Mouse (Mus musculus) heart, postnatal 4 days (tissue): ENCODE results near the gene Ppp6r1. TPM values are rescaled to one million over a fixed set of nuclear protein-coding genes. Genes with fewer than 3 reads are reported as not detected.

ENCODE experiments used
- DNase-seq: peaks from one replicate; pipeline ENCODE4 v3.0.0; 2021
- total RNA-seq, 2 experiments: library from RNA; stranded (reverse); gene quantifications; 2 replicates each; pipeline ENCODE4 v1.2.3; 2021

Gene Ppp6r1
- total RNA-seq, 2 experiments from 2014 or later, result 79.1 to 81.3 TPM

DNA sequence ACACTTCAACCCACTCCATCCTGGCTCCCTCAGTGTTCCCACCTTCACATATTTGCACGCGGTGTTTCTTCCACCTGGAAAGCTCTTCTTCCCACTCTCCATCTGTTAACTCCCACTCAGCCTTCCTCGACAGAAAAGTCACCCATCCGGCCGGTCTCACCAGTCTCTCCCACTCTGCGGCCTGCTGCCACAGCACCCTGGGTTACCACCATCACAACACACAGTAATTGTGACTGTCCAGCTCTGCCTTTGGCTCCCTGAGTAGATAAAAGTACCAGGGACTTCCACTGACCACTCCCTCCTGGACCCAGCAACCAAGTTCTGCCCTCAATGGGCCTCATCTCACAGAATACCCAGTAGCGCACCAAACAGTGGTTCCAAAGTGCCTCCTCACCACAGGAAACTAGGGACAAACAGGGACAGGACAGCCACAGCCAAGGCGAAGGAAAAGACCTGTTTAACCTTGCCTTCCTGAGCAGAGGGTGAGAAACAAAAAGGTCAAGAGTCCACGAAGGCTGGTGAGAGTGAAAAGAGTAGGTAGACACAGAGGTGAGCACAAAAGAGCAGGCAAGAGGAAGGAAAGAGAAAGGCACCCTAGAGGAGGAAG is 1.2 kb downstream of the Ppp6r1 start:
- no peak for DNase-seq

DNA sequence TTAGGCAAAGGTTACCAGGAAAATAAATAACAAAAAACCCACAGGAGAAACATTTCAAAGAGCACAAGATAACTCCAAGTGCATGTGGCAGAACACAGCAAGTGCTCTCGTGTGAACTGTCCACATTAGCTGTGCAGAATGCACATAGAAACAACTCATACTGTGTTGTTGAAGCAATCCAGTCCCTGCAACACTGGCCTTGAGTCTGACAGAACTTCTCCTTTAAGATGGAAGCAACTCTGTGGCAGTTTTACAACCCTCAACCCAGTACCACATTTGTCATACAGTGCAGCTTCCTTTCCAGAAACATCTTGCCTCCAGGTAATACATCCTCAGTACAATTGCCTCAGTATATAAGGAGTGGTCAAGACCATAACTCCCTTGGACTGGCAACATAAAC is 2.0 kb downstream of the Ppp6r1 start:
- no peak for DNase-seq

DNA sequence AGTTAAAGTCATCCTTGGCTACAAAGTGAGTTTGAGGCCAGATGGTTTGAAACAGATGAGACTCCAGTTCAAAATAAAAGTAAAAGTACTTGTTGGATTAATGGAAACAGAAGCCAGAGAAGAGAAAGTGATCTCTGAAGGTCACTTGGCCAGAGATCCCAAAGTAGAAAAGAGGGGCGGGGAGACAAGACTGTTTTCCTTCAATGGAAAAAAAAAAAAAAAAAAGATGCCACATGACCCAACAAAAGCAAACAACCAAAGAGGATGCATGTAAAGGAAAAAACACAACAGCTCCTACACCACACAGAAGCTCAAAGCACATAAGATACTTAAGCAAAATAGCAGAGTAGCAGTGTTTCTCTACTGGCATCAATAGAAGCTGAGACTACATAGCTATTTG is 2.9 kb downstream of the Ppp6r1 start:
- no peak for DNase-seq

DNA sequence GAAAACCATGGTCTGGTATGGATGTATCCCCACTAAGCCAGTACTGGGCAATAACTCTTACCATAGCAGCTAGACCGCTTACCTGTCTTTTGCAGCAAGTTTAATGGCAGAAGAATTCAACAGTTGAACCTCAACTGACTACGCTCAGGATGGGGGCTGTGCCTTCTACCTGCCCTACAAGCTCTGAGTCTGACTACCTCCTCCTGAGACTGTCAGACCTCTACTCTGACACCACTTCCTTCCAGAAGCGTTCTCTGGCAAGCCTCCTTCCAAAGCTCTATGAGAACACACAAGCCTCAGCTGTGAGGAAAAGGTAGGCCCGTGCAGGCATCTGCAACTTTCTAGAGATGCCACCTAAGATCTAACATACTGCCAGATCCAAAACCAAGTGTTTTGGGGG is 3.4 kb downstream of the Ppp6r1 start:
- no peak for DNase-seq

DNA sequence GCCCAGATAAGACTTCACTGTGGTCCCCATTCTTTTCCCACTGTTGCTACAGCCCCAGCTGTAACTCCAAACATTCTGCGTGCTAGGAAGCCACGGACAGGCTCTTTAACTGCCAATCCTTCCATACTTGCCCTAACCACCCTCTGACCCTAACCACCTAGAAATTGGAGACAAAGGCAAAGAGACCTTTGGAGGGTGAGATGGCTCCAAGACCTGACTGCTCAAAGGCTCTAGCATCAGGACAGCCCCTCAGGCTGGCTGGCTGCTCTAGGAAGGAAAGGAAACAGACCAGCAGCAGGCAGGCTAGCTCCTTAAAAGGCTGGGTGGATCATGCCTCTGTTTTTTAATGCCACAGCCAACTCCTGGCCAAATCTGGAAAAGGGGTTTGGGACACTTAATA is 4.6 kb downstream of the Ppp6r1 start:
- DNase-seq, result no peak

DNA sequence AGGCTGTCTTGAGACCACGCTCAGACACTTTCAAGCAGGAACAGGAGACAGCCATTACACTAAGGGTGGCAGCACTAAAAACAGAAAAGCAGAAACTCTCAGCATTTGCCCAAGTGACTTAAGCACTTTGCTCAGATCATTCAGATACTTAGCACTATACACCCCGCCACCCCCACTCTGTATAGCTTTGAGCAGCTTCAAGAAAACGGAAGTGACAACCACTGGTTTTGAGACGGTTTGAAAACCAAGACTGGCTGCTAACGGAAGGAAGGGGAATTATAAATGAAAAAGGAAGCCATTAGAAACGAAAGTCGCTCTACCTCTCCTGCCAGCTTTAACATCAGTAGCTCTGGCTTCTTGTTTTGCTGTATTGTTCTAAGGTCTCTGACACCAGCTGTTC is 5.0 kb downstream of the Ppp6r1 start:
- DNase-seq, result no peak

DNA sequence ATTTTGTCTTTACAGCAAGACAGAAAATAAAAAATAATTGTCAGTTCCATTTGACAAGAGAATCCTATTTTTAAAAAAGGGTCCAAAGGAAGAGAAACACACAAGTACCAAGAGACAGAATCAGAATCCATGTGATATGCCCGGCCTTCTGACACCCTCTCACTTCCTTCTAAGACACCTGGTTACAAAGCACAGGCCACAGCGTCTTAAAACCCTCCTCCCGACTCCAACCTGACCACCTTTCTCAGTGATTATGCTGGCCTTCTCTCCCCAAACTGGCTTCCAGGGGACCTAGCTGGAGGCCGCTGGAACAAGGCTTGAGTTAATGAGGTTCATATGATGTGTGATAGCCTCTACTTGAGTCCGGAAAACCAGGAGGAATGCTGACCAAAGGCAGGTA is 5.5 kb downstream of the Ppp6r1 start:
- DNase-seq, result no peak

DNA sequence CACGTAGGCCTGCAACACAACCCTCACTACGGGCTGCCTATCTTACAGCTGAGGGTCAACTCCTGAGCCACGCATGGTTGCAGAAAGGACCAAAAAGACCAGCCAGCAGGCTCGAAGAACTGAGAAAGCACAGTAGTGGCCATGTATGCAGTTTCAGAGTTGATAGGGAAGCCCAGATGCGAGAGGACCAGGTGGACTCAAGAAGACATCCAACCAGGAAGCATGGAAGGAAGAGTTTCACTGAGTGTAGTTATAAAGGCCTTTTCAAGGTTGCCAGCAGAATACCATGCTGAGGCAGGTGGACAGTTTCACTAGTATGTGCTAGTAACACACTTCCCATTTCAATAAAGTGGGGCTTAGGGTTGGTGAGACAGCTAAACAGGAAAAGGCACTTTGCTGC is 6.1 kb downstream of the Ppp6r1 start:
- no peak for DNase-seq

- DNase-seq, result no peak
These were observed 7.2 kb downstream of the Ppp6r1 start for GRCm38 (mm10) chr7:4651581-4651980.

DNA sequence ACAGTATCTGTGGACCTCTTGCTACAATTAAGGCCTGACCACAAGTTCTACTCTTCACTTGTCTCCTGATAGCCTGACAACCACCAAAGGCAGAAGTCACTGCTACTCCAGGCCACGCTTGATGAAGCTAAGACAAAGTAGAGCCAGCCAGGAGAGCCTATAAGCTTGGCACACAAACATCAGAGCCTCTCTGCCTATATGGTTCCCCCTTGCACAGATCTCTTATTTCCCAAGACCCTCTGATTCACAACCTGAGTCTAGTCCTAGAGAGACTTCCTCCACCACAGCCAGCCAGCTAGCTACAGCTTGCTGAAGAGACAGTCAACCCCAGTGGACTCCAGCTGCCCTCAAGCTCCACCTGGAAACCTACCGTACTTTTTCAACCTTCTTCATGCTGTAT is 10.8 kb downstream of the Ppp6r1 start:
- DNase-seq, result no peak

DNA sequence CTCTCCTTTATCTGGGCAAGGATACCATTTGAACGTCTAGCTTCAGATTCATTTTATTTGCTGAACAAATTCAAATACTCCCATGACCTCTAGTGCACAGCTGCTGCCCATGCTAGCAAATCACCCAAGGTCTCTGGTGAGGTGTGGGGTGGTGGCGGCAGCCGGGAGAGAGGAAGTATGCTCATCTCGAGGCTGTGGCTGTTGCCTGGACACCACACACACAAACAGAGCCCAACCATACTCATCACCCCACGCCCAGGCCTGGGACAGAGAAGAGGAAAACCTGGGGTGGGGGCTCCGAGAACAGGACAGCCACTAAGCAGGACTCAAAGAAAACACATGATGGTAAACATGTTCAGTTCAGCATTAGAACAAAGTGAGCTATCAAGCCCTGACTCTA is 11.5 kb downstream of the Ppp6r1 start:
- DNase-seq, result peak; percentile 60

DNA sequence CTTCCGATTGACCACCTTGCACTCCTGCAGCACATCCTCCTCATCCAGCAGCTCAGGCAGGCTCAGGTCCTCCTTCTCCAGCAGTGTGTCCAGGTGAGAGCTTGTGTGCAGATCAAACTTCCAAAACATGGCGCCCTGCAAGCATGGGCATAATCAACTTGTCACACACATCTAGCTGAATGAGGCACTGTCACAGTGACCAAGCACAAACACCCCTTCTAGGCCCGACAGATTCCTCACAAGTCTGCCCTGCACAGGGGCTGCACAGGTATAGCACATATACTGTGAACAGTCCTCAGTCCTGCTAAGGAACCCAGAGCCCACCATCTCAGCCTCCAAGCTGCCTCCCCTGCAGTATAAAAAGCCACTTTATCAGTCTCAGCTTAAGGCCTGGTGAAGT is 12.0 kb downstream of the Ppp6r1 start:
- DNase-seq, result no peak

DNA sequence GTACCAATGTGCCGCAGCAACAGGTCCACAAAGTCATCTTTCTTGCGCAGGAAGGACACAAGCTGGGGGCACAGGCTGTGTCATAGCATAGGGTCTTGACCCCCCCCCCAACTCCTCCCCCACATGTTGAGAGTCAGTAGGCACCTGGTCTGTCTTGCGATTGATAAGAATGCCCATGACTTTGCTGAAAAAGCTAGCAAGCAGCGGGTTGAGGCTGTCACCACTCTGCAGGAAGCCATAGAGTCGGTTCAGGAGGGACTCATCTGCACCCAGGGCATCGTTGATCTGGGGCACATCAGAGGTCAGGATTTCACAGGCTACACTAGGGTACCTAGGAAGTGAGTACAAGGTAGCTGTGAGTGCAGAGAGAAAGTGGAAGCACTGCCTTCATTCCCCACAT is 15.6 kb downstream of the Ppp6r1 start:
- DNase-seq, result no peak

- DNase-seq, result no peak
These were observed 16.9 kb downstream of the Ppp6r1 start for GRCm38 (mm10) chr7:4641956-4642355.

DNA sequence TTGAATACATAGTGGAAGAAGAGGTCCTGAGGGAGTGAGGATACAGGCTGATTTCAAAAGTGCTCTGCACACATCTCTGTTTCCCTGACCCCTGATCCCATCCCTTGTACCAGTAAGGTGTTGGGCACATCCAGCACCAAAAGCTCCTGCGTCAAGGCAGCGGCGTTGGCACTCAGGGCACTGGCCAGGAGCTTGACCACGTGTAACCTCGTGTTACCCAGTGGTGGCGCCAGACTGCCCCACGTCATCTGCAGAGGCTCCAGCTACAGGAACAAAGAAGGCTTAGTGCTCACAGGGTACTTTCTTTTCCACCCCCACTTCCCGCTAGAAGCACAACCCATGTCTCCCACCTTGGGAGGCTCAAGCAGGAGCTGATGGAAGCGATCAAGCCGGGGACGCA is 17.7 kb downstream of the Ppp6r1 start:
- DNase-seq, result no peak

GRCm38 (mm10) chr7:4636179-4636578 is 22.6 kb downstream of the Ppp6r1 start:
- no peak for DNase-seq

DNA sequence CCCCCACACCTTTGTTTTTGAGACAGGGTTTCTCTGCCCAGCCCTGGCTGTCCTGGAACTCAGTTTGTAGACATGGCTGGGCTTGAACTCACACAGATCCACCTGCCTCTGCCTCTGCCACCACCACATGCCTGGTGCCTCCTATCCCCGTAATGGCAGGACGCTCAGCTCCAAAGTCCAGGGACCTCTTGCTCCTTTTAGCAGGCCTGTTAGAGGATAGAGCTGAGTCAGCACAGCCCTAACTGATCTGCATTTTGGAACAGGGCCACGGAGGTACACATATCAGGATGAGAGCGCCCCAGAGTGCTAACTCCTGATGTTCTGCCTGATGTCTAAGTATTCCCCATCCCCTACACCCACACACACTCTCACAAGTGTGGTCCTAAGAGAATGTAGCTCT is 27.8 kb downstream of the Ppp6r1 start, which contains the start of gene Tmem86b:
TSS of gene Tmem86b (minus strand) at position 392 of the 400 bp plus-strand sequence.
- no peak for DNase-seq

DNA sequence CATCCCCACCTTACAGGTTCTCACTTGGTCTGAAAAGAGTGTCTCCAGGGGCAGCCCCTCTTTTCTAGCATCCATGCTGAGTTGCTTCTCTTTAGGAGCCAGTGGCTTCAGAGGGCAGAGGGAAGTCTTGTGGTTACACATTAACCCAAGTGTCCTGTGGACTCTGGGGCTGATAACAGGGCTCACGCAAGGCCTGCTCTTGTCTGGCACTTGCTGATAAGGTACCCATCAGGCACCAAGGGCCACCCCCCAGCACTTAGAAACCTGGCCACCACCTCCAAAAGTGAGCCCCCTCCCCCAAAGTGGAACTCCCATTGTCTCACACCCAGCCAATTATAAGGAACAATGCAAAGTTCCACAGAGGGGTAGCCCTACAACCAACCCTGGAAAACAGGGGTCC is 28.6 kb downstream of the Ppp6r1 start:
- no peak for DNase-seq

DNA sequence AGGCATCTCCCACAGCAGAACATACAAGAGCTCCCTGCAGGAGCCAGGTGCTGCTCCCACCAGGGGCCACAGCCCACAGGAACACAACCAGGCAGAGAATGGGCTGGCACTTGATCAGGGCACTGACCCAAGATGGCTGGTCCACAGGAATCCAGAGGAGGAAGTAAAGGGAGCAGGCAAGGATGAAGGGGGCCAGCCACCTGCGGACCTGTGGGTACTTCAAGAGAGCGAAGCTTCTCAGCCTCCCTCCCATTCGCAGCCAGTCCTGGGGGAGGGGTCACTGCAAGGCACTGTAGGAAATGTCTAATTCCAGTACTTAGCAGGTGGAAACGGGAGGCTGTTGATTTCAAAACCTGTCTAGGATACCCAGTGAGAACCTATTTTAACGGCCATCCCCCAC is 29.2 kb downstream of the Ppp6r1 start:
- DNase-seq, result no peak

- DNase-seq, result no peak
These were observed 32.9 kb downstream of the Ppp6r1 start for GRCm38 (mm10) chr7:4625928-4626327.

GRCm38 (mm10) chr7:4624343-4624742 is 34.5 kb downstream of the Ppp6r1 start:
- no peak for DNase-seq

DNA sequence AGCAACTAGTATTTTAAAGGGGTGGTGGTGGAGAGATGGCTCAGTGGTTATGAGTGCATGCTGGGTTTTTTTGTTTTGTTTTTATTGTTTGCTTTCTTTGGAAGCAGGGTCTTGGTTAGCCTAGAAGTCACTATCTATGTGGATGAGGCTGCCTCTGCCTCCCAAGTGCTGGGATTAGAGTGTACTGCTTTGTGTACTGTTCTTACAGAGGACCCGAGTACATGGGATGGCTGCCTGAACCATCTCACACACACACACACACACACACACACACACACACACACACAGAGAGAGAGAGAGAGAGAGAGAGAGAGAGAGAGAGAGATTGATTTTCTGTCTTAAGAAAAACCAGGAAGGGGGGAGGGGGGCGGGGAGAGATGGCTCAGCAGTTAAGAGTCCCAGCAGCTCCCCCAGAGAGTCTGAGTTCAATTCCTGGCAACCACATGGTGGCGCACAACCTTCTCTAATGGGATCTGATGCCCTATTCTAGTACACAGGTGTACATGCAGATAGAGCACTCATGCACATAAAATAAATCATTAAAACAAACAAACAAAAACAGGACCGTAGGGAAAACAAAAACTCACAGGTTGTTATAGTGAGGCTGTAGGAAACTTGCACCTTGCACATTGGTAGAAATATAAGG is 35.2 kb downstream of the Ppp6r1 start:
- peak; percentile 51 for DNase-seq

DNA sequence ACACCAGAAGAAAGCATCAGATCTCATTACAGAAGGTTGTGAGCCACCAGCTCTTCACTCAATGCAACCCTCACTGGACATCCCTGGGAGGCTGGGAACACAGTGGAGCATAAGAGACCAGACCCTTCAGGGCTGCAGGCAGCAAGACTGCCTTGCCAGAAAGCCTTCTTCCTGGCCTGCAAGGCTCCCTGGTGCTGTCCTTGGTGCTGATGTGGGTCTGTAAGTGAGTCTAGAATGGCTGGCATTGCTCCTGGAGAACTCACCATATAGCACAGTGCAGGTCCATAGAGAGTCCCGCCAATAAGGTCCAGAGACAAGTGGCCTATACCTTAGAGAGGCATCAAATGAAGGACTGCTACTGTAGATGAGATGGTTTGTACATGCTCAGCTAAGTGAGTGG is 38.8 kb downstream of the Ppp6r1 start:
- peak; percentile 73 for DNase-seq

- no peak for DNase-seq
These were observed 44.9 kb downstream of the Ppp6r1 start for GRCm38 (mm10) chr7:4613740-4614403.
